Mouse (Mus musculus): ENCODE results near the gene Ccdc57. TPM values are rescaled to one million over a fixed set of nuclear protein-coding genes. Genes with fewer than 3 reads are reported as not detected.
A peak's percentile ranks its signal among the peaks of the same experiment; 100 is the strongest.

The Ccdc57 gene
- polyA plus RNA-seq, 2 experiments: 3.8 to 7.1 TPM

DNA sequence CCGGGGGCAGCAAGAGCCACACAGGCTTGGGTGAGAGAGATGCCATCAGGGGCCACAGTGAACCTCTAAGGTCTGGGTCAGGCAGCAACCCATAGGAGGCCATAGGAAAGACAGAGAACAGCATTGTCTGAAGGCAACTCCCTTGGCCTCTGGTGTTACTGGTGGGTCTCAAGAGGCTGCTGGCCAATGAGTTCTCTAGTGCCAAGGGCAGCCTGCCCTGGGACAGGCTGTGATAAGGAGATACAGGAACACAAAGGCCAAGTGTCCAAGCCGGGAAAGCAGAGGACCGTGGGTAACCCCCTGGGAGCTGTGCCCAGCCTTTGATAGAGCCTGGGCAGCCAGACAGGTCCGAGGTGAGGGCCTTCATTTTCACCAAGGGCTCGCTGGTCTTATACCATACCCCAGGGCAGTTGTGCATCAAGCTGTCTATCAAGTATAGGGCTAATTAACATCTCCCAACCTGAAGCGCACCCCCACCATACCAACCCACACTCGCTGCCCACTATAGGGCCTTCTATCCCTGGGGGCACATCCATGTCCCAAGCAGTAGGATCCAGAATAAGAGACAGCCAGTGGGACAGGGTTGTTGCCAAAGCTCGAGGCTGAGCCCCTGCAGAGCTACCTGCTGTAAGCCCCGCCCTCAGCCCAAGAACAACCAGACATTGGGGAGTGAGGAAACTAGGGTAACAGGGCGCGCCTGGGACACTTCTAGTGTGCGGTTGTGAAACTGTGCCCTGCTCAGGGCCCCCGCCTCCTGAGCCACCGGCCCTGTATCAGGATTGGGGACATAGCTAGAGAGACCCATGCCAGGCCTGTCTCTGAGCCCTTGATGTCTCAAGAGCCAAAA, 111.4 kb downstream of the Ccdc57 start:
- no peaks in the 10 kb centered on the region for H3K27me3 ChIP-seq (ENCODE audit: control insufficient read depth, insufficient read depth, low read length)

DNA sequence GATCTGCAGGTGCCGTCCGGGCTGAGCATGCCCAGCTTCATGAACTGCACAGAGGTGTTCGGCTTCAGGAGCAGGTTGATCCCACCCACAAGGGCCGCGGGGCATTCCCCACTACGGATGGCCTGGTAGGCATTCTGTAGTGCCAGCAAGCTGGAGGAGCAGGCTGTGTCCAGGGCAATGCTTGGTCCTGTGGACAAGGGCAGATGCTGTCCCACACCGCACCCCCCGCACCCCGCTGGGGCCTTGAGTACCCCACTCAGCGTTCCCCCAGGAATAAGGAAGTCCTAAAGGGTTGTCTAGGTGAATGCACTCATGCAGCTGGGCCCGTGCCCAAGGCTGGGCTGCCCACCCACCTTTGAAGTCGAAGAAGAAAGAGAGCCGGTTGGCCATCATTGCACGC, 112.1 kb downstream of the Ccdc57 start:
- Histone ChIP-seq H3K4me1 (ENCODE audit: control insufficient read depth, insufficient read depth, low read length) (peaks cover 20% of the 10 kb centered on the region), H3K27ac (replicated peaks; ENCODE audit: low read depth, low read length) (no peak overlapping the region), H3K9ac (ENCODE audit: low read depth, low read length, severe bottlenecking) (0 out of 2 replicates have a peak overlapping the region, but pooled peaks have one; percentile 12), H3K9me3 (ENCODE audit: control insufficient read depth, low read length) (no peaks in the 10 kb centered on the region), H3K27me3 (ENCODE audit: control insufficient read depth, insufficient read depth, low read length) (no peaks in the 10 kb centered on the region), H3K4me3 (replicated peaks; ENCODE audit: low read length) (no peak overlapping the region), H3K36me3 (ENCODE audit: control insufficient read depth, insufficient read depth, low read length) (peaks cover 64% of the 10 kb centered on the region), H3K4me2 (replicated peaks; ENCODE audit: low read depth, low read length, severe bottlenecking) (no peak overlapping the region)
- 92% methylated on average over 14 of the region's 14 CpGs for WGBS
- no peak for ATAC-seq (ENCODE audit: low FRiP score, low read depth)
- no peak for DNase-seq (ENCODE audit: low spot score)
- no peak for TF ChIP-seq POLR2A (IDR thresholded peaks at IDR 0.05; ENCODE audit: borderline replicate concordance, extremely low read depth, insufficient read depth, insufficient read length)

More for the DNA sequence above, 111.4 kb downstream of the Ccdc57 start:
- no peak for DNase-seq (ENCODE audit: low spot score)
- Histone ChIP-seq H3K4me3 (replicated peaks; ENCODE audit: low read length) (0 out of 2 replicates have a peak overlapping the region, but pooled peaks have one; percentile 89), H3K9me3 (ENCODE audit: control insufficient read depth, low read length) (no peaks in the 10 kb centered on the region), H3K27ac (replicated peaks; ENCODE audit: low read depth, low read length) (no peak overlapping the region), H3K9ac (ENCODE audit: low read depth, low read length, severe bottlenecking) (0 out of 2 replicates have a peak overlapping the region, but pooled peaks have one; percentile 12), H3K4me2 (replicated peaks; ENCODE audit: low read depth, low read length, severe bottlenecking) (peak overlapping the region; percentile 72), H3K36me3 (ENCODE audit: control insufficient read depth, insufficient read depth, low read length) (peaks cover 57% of the 10 kb centered on the region), H3K4me1 (ENCODE audit: control insufficient read depth, insufficient read depth, low read length) (peaks cover 23% of the 10 kb centered on the region)
- ATAC-seq (ENCODE audit: low FRiP score, low read depth): no peak
- TF ChIP-seq POLR2A (IDR thresholded peaks at IDR 0.05; ENCODE audit: borderline replicate concordance, extremely low read depth, insufficient read depth, insufficient read length): no peak
- 85% methylated on average over 14 of the region's 14 CpGs for WGBS

DNA sequence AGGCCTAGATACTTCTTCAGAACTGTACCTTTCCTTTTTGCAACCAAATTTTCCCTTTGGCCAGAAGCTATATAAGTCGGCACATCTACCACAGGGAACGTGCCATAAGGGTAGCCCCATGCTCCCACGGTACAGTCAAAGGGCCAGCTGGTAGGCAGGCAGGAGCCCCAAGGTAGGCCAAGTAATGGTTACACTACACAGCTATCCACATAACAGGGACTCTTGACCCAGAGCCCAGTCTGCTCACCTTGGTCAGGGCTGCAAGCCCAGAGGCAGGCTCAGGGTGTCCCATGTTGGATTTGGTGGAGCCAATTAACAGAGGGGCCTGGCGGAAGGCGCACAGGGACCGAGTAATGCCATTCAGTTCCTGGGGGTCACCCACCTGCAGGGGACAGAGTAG, 113.1 kb downstream of the Ccdc57 start:
- H3K36me3 ChIP-seq (ENCODE audit: control insufficient read depth, insufficient read depth, low read length): peaks cover 74% of the 10 kb centered on the region
- DNase-seq (ENCODE audit: low spot score) (no peak), ATAC-seq (ENCODE audit: low FRiP score, low read depth) (no peak)
- no peaks in the 10 kb centered on the region for H3K9me3 ChIP-seq (ENCODE audit: control insufficient read depth, low read length)
- 90% methylated on average over 6 of the region's 6 CpGs for WGBS
- H3K4me3 ChIP-seq (replicated peaks; ENCODE audit: low read length): no peak overlapping the region
- no peak for TF ChIP-seq POLR2A (IDR thresholded peaks at IDR 0.05; ENCODE audit: borderline replicate concordance, extremely low read depth, insufficient read depth, insufficient read length)
- no peak overlapping the region for H3K9ac ChIP-seq (ENCODE audit: low read depth, low read length, severe bottlenecking)
- H3K27me3 ChIP-seq (ENCODE audit: control insufficient read depth, insufficient read depth, low read length): no peaks in the 10 kb centered on the region
- no peak overlapping the region for H3K27ac ChIP-seq (replicated peaks; ENCODE audit: low read depth, low read length)
- H3K4me1 ChIP-seq (ENCODE audit: control insufficient read depth, insufficient read depth, low read length): peaks cover 14% of the 10 kb centered on the region
- no peak overlapping the region for H3K4me2 ChIP-seq (replicated peaks; ENCODE audit: low read depth, low read length, severe bottlenecking)

DNA sequence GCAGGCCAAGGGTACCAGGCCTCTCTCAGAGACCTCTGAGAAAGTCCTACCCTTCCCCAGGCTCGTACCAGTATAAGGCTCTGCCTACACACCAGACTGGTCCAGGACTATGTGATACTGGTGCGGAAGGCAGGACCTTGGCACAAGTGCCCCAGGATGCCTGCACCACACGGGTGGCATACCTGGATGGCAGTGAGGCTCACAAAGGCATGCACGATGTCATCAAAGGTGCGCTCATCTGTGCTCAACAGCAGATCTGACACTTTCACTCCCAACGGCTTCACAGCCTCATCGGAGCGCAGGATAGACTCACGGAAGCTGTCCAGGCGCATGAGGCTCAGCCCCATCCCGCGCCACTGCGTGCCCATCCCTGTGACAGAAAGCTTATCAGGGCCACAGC, 114.4 kb downstream of the Ccdc57 start:
- Histone ChIP-seq H3K4me2 (replicated peaks; ENCODE audit: low read depth, low read length, severe bottlenecking) (no peak overlapping the region), H3K27me3 (ENCODE audit: control insufficient read depth, insufficient read depth, low read length) (no peaks in the 10 kb centered on the region), H3K4me1 (ENCODE audit: control insufficient read depth, insufficient read depth, low read length) (peaks cover 14% of the 10 kb centered on the region), H3K9ac (ENCODE audit: low read depth, low read length, severe bottlenecking) (no peak overlapping the region), H3K9me3 (ENCODE audit: control insufficient read depth, low read length) (no peaks in the 10 kb centered on the region), H3K27ac (replicated peaks; ENCODE audit: low read depth, low read length) (no peak overlapping the region), H3K36me3 (ENCODE audit: control insufficient read depth, insufficient read depth, low read length) (peaks cover 87% of the 10 kb centered on the region), H3K4me3 (replicated peaks; ENCODE audit: low read length) (no peak overlapping the region)
- 97% methylated on average over 13 of the region's 13 CpGs for WGBS
- no peak for TF ChIP-seq POLR2A (IDR thresholded peaks at IDR 0.05; ENCODE audit: borderline replicate concordance, extremely low read depth, insufficient read depth, insufficient read length)
- DNase-seq (ENCODE audit: low spot score) (no peak), ATAC-seq (ENCODE audit: low FRiP score, low read depth) (no peak)

DNA sequence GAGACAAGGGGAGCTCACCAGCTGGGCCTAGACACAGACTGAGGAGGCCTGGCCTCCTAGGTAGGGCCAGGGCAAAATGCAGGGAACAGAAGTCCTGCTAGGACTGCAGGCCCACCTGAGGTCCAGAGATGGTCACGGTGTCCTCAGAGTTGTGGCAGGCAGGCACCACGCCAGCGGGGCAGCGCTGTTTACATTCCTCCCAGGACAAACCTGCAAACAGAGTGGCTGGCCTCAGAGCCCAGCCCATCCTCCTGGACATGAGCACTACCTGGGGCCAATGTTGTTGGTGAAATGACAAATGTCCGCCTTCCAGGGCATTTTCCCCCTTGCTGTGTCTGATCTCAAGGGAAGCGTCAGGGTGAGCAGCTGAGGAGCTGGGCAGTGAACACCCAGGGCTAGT, 115.3 kb downstream of the Ccdc57 start:
- WGBS: 96% methylated on average over 6 of the region's 6 CpGs
- no peak for ATAC-seq (ENCODE audit: low FRiP score, low read depth)
- Histone ChIP-seq H3K27ac (replicated peaks; ENCODE audit: low read depth, low read length) (no peak overlapping the region), H3K4me3 (replicated peaks; ENCODE audit: low read length) (no peak overlapping the region), H3K27me3 (ENCODE audit: control insufficient read depth, insufficient read depth, low read length) (no peaks in the 10 kb centered on the region), H3K9me3 (ENCODE audit: control insufficient read depth, low read length) (no peaks in the 10 kb centered on the region), H3K4me2 (replicated peaks; ENCODE audit: low read depth, low read length, severe bottlenecking) (no peak overlapping the region), H3K36me3 (ENCODE audit: control insufficient read depth, insufficient read depth, low read length) (peaks cover 96% of the 10 kb centered on the region), H3K9ac (ENCODE audit: low read depth, low read length, severe bottlenecking) (no peak overlapping the region), H3K4me1 (ENCODE audit: control insufficient read depth, insufficient read depth, low read length) (peaks cover 9% of the 10 kb centered on the region)
- no peak for TF ChIP-seq POLR2A (IDR thresholded peaks at IDR 0.05; ENCODE audit: borderline replicate concordance, extremely low read depth, insufficient read depth, insufficient read length)
- no peak for DNase-seq (ENCODE audit: low spot score)
